Mouse (Mus musculus) heart, embryonic 16.5 days (tissue): ENCODE results near the gene Aebp1. TPM values are rescaled to one million over a fixed set of nuclear protein-coding genes. Genes with fewer than 3 reads are reported as not detected.
A peak's percentile ranks its signal among the peaks of the same experiment; 100 is the strongest.

ENCODE experiments used
- ATAC-seq: fragments of 200-750 bp; cut with Nextera tagmentation; replicated peaks from 2 replicates; pipeline ENCODE4 v1.8.0; 2017; ENCODE audit warnings: moderate number of reproducible peaks; ENCODE audit not compliant: insufficient read depth, low FRiP score; ENCODE audit errors: extremely low read depth
- H3K27ac ChIP-seq: fragments of 300-500 bp; sonication (generic); 2 replicates; pipeline ENCODE4 v1.5.1; 2014; ENCODE audit warnings: mild to moderate bottlenecking, low read length, control low read depth, moderate library complexity
- H3K27me3 ChIP-seq: fragments of 300-500 bp; sonication (generic); 2 replicates; pipeline ENCODE4 v1.6.1; 2014; ENCODE audit warnings: low read length, mixed read lengths; ENCODE audit not compliant: control insufficient read depth, insufficient read depth
- H3K36me3 ChIP-seq: fragments of 300-500 bp; sonication (generic); 2 replicates; pipeline ENCODE4 v1.6.1; 2014; ENCODE audit not compliant: control insufficient read depth, insufficient read depth
- H3K4me1 ChIP-seq: fragments of 300-500 bp; sonication (generic); 2 replicates; pipeline ENCODE4 v1.6.1; 2014; ENCODE audit warnings: low read length, mixed read lengths; ENCODE audit not compliant: control insufficient read depth, insufficient read depth
- H3K4me2 ChIP-seq: fragments of 300-500 bp; sonication (generic); 2 replicates; pipeline ENCODE4 v1.6.1; 2014; ENCODE audit warnings: low read depth, mild to moderate bottlenecking, control low read depth, low read length
- H3K4me3 ChIP-seq: fragments of 300-500 bp; sonication (generic); 2 replicates; pipeline ENCODE4 v1.5.1; 2014; ENCODE audit warnings: mild to moderate bottlenecking, control low read depth, low read length
- H3K9ac ChIP-seq: fragments of 300-500 bp; sonication (generic); 2 replicates; pipeline ENCODE4 v1.6.1; 2014; ENCODE audit warnings: low read length, control low read depth
- H3K9me3 ChIP-seq: fragments of 300-500 bp; sonication (generic); replicated peaks from 2 replicates; pipeline ENCODE4 v1.6.1; 2016; ENCODE audit warnings: low read length; ENCODE audit not compliant: control insufficient read depth
- whole genome bisulfite sequencing: fragments of 180-500 bp; shearing (Covaris S2); extraction: QIAGEN DNeasy Blood & Tissue Kit; methylation state at CpG from one replicate; pipeline ENCODE4 v1.1.7; 2014; 5-methylcytosine and 5-hydroxymethylcytosine counted together
- polyA plus RNA-seq: library from polyadenylated mRNA; unstranded; fragments of >200 nt; fragmentation: Nextera tagmentation; extraction: Ambion mirVana; gene quantifications from 2 replicates; pipeline ENCODE4 v1.2.1, GENCODE M21; 2015

The Aebp1 gene
- polyA plus RNA-seq, 1 experiment from 2014 or later = 35.7 TPM

DNA sequence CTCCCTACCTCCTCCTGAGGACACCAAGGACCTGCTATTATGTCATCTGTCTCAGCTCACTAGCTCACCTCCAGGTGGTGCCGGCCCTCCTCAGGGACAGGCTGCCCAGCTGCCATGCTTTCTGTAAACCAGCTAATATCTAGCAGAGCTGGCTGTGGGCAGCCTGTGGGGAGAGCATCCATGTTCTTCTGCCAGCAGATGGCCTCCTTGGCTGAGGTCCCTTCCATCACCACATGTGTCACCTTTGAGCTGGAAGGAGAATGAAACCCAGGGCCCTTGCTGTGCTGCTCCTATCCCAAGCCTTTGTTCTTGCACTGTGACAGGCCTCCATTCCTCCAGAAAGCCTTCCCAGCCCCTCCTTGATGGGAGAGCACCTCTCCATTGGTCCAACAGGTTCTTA is 25.6 kb upstream of the Aebp1 start:
- H3K9ac ChIP-seq = no peak overlapping the region
- no peak overlapping the region for H3K4me3 ChIP-seq
- H3K27ac ChIP-seq = no peak overlapping the region
- no peaks in the 10 kb centered on the region for H3K27me3 ChIP-seq
- WGBS = 44% methylated on average over 1 of the region's 1 CpGs
- peaks cover 7% of the 10 kb centered on the region for H3K4me1 ChIP-seq
- no peak overlapping the region for H3K4me2 ChIP-seq
- H3K9me3 ChIP-seq = no peaks in the 10 kb centered on the region
- H3K36me3 ChIP-seq = peaks cover 17% of the 10 kb centered on the region; the same call in 1 of the 2 replicates
- ATAC-seq = no peak

DNA sequence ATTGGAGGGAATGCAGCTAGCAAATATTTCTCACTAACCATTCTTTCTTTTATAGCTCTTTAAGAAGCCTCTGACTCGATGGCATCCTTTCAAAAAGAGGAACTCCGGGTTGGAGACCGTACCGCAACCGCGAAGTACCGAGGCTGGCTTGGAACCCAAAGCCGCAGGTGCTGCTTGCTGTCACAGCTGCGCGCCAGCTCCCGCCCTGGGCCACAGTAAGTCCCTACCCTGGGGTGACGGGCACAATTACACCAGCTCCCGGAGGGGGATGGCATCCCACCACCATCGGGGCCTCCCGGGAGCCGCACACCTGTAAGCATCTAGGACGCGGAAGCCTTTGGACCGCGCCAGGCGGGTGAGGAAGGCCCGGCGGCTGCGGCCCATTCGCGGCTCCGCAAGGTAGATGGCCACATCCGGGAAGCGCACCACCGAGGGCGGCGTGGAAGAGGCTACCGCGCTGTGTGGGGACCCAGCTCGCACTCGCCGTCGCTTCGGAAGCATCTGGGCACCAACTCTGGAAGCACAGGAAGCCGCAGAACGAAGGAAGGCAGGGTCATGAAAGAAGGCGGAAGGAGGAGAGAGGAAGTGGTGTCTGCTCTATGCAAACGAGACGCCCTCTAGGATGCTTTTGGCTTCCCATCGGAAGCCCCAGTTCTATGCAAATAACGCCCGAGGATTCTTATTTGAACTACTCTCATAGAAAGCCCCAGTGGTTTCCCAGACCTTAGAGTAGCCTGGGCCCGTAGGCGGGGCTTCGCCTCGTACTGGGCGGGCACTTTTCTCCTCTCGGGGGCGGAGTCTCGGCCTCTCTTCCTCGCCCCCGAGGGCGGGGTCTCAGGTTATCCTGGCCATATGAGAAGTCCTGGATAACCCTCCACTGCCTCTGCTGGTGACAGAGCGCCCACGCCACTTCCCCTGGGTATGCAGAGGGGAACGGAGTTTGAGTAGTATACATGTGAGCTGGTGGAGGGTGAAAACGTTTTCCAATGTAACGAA is 24.2 kb upstream of the Aebp1 start, which contains the start of gene Polm:
Gene Polm, minus strand, starts transcription at position 766 of the 996 bp plus-strand sequence.
- Histone ChIP-seq H3K4me3 (peak within 1 kb of the TSS; percentile 61), H3K27ac (peak within 1 kb of the TSS; percentile 77), H3K4me1 (peaks cover 5% of the 10 kb centered on the region), H3K9me3 (peaks cover 2% of the 10 kb centered on the region; the same call in 1 of the 2 replicates), H3K9ac (peak within 1 kb of the TSS; percentile 76), H3K4me2 (peak within 1 kb of the TSS; percentile 71), H3K36me3 (peaks cover 7% of the 10 kb centered on the region; the same call in 1 of the 2 replicates), H3K27me3 (no peaks in the 10 kb centered on the region)
- ATAC-seq = peak; percentile 92
- WGBS = under 1% methylated on average over 63 of the region's 63 CpGs

DNA sequence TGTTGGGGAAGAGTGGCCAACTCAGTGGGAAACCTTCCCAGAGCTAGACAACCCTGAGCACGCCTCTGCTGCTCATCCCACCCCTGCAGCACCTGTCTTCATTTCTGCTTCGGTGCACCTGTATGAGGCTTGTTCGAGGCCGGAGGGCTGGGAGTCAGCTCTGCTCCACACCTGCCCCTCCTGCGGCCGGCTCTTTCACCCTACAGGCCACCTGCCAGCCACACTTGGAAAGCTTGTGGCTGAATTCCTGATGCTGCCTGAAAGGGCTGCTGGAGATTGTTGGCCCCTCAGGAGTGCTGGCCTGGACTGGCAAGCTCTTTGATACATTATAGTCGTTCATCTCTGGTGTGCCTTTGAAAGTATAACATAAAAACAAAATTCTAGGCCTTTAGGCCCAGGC is 21.4 kb upstream of the Aebp1 start:
- Histone ChIP-seq H3K9ac (no peak overlapping the region), H3K4me1 (peaks cover 5% of the 10 kb centered on the region), H3K4me2 (no peak overlapping the region), H3K4me3 (no peak overlapping the region), H3K9me3 (peaks cover 2% of the 10 kb centered on the region; the same call in 1 of the 2 replicates), H3K27me3 (no peaks in the 10 kb centered on the region), H3K36me3 (no peaks in the 10 kb centered on the region), H3K27ac (no peak overlapping the region)
- no peak for ATAC-seq
- WGBS = 82% methylated on average over 7 of the region's 7 CpGs

DNA sequence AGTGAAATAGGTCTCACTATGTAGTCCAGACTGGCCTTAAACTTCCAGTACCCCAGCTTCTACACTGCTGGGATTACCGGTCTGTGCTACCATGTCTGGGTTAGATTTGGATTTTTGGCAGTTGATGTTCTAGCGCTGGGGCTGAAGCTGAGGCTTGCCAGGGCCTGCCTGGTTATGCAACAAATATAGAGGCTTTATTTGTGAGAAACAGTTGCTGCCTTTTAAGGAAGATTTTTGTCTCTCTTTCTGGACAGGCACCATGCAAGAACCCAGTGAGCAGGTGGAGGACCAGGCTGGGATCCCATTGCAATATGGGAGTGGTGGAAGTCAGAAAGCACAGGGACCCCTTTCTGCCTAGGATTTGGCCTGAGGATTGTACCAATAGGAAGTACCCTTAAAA is 20.0 kb upstream of the Aebp1 start:
- no peak overlapping the region for H3K27ac ChIP-seq
- H3K4me1 ChIP-seq = peaks cover 5% of the 10 kb centered on the region
- no peak overlapping the region for H3K4me2 ChIP-seq
- H3K27me3 ChIP-seq = no peaks in the 10 kb centered on the region
- H3K4me3 ChIP-seq = no peak overlapping the region
- H3K9ac ChIP-seq = no peak overlapping the region
- no peaks in the 10 kb centered on the region for H3K36me3 ChIP-seq
- no peak for ATAC-seq
- WGBS = 93% methylated on average over 2 of the region's 2 CpGs
- H3K9me3 ChIP-seq = peaks cover 2% of the 10 kb centered on the region; the same call in 1 of the 2 replicates

DNA sequence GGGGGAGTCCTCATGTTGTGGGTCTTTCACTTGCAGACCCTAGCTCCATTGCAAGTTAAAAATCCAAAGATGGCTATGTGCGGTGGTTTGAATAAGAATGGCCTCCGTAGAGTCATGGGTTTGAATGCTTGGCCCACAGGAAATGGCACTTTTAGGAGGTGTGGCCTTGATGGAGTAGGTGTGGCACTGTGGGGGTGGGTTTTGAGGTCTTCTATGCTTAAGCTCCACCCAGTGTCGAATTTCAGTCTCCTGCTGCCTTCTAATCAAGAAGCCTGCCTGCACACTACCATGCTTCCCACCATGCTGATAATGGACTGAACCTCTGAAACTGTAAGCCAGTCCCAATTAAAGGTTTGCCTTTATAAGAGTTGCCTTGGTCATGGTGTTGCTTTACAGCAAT is 18.6 kb upstream of the Aebp1 start:
- WGBS = 75% methylated on average over 3 of the region's 3 CpGs

DNA sequence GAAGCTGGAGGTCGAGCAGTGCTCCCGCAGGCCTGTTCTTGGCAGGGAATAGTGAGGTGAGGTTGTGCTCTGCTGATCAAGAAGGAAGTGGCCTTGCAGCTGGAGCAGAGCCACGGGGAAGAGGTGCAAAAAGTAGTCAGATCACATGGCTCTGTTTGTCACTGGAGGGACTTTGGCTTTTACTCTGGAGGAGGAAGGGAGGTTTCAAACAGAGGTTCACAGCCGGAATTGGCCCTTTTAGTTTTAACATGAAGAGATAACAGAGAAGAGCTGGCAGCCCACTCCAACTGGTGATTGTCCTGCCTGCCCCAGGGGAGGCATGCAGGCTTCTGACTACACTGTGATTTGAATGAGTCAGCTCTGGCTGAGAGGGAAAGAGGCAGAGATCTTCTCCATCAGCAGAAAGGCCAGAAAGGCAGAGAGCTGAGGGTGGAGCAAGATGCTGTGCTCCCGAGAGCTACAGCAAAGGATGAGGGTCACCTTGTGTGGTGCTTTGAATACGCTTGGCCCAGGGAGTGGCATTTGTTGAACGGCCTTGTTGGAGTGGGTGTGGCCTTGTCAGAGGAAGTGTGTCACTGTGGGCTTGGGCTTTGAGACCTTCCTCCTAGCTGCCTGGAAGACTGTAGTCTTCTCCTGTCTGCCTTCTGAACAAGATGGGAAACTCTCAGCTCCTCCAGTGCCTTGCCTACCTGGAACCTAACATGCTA is 15.0 kb upstream of the Aebp1 start:
- peak; percentile 50; the same call in 1 of the 2 replicates for ATAC-seq
- no peaks in the 10 kb centered on the region for H3K27me3 ChIP-seq
- no peak overlapping the region for H3K4me3 ChIP-seq
- peaks cover 24% of the 10 kb centered on the region for H3K4me1 ChIP-seq
- H3K27ac ChIP-seq = peak overlapping the region; percentile 63
- H3K36me3 ChIP-seq = no peaks in the 10 kb centered on the region
- WGBS = 36% methylated on average over 7 of the region's 7 CpGs
- H3K9ac ChIP-seq = no peak overlapping the region
- H3K4me2 ChIP-seq = no peak overlapping the region
- peaks cover 3% of the 10 kb centered on the region; the same call in 1 of the 2 replicates for H3K9me3 ChIP-seq

More for the DNA sequence above, 18.6 kb upstream of the Aebp1 start:
- Histone ChIP-seq H3K9ac (no peak overlapping the region), H3K4me3 (no peak overlapping the region), H3K4me2 (no peak overlapping the region), H3K9me3 (peaks cover 6% of the 10 kb centered on the region; the same call in 1 of the 2 replicates), H3K36me3 (no peaks in the 10 kb centered on the region), H3K4me1 (peaks cover 8% of the 10 kb centered on the region), H3K27me3 (no peaks in the 10 kb centered on the region), H3K27ac (no peak overlapping the region)
- ATAC-seq = no peak

GRCm38 (mm10) chr11:5848741-5849140 is 13.0 kb upstream of the Aebp1 start:
- no peak overlapping the region for H3K4me3 ChIP-seq
- WGBS = 44% methylated on average over 6 of the region's 6 CpGs
- H3K4me1 ChIP-seq = peaks cover 27% of the 10 kb centered on the region
- no peak; the same call in 1 of the 2 replicates for ATAC-seq
- no peak overlapping the region for H3K9ac ChIP-seq
- no peak overlapping the region for H3K4me2 ChIP-seq
- H3K36me3 ChIP-seq = no peaks in the 10 kb centered on the region
- H3K27me3 ChIP-seq = no peaks in the 10 kb centered on the region
- H3K27ac ChIP-seq = no peak overlapping the region
- H3K9me3 ChIP-seq = 0 out of 2 replicates have a peak, but pooled peaks cover 3% of the 10 kb centered on the region

GRCm38 (mm10) chr11:5849316-5849715 is 12.4 kb upstream of the Aebp1 start:
- Histone ChIP-seq H3K4me1 (peaks cover 27% of the 10 kb centered on the region), H3K9me3 (0 out of 2 replicates have a peak, but pooled peaks cover 3% of the 10 kb centered on the region), H3K27ac (no peak overlapping the region), H3K27me3 (no peaks in the 10 kb centered on the region), H3K9ac (no peak overlapping the region), H3K36me3 (no peaks in the 10 kb centered on the region), H3K4me2 (no peak overlapping the region), H3K4me3 (no peak overlapping the region)
- no peak for ATAC-seq
- WGBS = 58% methylated on average over 2 of the region's 2 CpGs
